Mouse (Mus musculus) bone marrow, adult 2 months (tissue): ENCODE measurements around the gene Zfp451.

Experiments used
- CTCF ChIP-seq: fragments of 200-500 bp; IDR thresholded peaks from 2 replicates; pipeline ENCODE4 v1.5.1; 2011; ENCODE audit warnings: low read length, control low read depth; ENCODE audit not compliant: control insufficient read depth, insufficient read depth
- POLR2A ChIP-seq: fragments of 200-500 bp; IDR thresholded peaks from 2 replicates; pipeline ENCODE4 v1.6.1; 2011; ENCODE audit warnings: low read depth, mild to moderate bottlenecking, control low read depth, low read length, borderline replicate concordance; ENCODE audit not compliant: control insufficient read depth

- TF ChIP-seq CTCF (no peak), POLR2A (no peak)
Observed at GRCm38 (mm10) chr1:33721020-33721419, 93.4 kb downstream of the Zfp451 start.
